Mouse (Mus musculus): ENCODE results near the gene Tmem106a. TPM values are rescaled to one million over a fixed set of nuclear protein-coding genes. Genes with fewer than 3 reads are reported as not detected.
A peak's percentile ranks its signal among the peaks of the same experiment; 100 is the strongest.
"Not testable (repeated sequence)": the region's sequence is repeated elsewhere in the genome, so short reads cannot be mapped to it uniquely, and the experiment has no call there.

Tmem106a gene
- total RNA-seq (2021) = 1 to 10 TPM; 3.6 to 4.7 TPM

DNA sequence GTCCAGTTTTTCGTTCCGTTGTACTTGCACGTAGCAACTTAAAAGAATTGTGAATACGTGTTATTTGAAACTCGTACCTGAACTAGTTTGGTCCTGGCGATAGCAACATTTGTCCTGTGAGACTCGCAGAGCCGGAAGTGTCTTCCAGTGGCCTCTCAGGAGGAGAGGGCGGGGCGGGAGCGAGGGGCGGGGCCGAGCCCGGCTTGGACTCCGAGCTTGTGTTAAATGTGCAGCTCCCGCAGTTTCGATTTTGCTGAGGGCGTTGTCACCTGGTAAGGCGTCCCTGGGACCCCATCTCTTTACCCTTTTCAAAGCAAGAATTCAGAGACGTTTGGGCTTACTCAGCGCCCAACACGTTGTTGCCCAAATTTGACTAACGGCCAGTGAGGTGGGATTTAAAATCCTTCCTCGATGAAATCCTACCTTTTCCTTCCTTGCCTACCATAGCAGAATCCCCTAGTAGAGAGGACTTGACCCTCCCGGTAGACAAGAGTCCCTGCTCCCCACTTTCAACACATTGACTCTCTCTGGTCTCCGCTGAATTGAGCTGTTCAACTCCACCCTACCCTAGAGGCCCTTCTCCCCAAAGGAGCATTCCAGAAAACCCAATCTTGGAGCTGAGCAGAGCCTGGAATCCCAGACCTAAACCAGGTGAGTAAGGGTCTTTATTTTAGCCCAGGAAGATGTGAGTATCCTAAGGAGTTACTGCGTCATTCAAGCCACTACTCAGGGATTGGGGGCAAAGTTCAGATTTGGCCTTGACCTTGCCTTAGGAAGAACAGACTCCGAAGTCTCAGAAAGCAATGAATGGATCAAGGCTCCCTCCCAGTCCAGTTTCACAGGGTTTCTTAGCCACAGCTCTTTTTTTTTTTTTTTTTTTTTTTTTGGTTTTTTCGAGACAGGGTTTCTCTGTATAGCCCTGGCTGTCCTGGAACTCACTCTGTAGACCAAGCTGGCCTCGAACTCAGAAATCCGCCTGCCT is at the start of gene Tmem106a:
Gene Tmem106a, plus strand, starts transcription at position 189 of the 982 bp plus-strand sequence.
- intact Hi-C loops (cut with DNase I) = no loop called here
- DNase-seq = peak; percentile 67 to 72

- DNase-seq = no peak
- intact Hi-C loops (cut with DNase I) = no loop called here
These were observed 38.5 kb upstream of the Tmem106a start for GRCm38 (mm10) chr11:101543533-101543932.

DNA sequence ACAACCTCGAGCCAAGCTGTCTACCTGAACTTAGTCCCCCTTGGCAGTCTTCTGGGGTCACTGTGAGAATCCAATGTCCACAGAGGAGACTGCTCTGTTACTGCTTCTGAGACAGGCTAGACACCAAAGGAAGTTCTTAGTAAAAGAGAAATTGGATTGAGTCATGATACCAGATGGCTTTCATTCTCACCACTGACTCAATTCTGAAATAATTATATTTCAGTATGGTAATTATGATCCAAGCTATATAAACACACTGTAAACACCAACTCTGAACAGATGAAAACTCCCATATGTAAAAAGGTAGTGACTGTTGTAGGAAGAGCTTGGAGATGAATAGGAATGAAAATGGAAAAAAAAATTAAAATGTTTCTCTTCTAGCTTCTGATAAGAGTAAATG is 37.9 kb upstream of the Tmem106a start:
- intact Hi-C loops (cut with DNase I) = no loop called here
- DNase-seq = no peak

GRCm38 (mm10) chr11:101548526-101548925 is 33.5 kb upstream of the Tmem106a start:
- intact Hi-C loops (cut with DNase I) = no loop called here
- DNase-seq = no peak

- intact Hi-C loops (cut with DNase I) = loop anchor here (5.0 kb wide), 1 partner anchor 85 kb away; the partner anchor contains the start of gene Vat1
- peak; percentile 86 to 89 for DNase-seq
These were observed 30.1 kb upstream of the Tmem106a start, which contains the start of the genes Brca1 and Nbr1 for GRCm38 (mm10) chr11:101551751-101552475. Gene Brca1, minus strand, starts transcription at chr11:101551955. Gene Nbr1, plus strand, starts transcription at chr11:101552149.

- peak; percentile 88 to 96 for DNase-seq
- intact Hi-C loops (cut with DNase I) = loop anchor here (5.0 kb wide), 1 partner anchor 85 kb away; the partner anchor contains the start of gene Vat1
These were observed 29.4 kb upstream of the Tmem106a start for GRCm38 (mm10) chr11:101552476-101553300.

- no peak for DNase-seq
- intact Hi-C loops (cut with DNase I) = loop anchor here (5.0 kb wide), 1 partner anchor 86 kb away; the partner anchor contains the start of gene Vat1
These were observed 28.6 kb upstream of the Tmem106a start for GRCm38 (mm10) chr11:101553354-101553930.

DNA sequence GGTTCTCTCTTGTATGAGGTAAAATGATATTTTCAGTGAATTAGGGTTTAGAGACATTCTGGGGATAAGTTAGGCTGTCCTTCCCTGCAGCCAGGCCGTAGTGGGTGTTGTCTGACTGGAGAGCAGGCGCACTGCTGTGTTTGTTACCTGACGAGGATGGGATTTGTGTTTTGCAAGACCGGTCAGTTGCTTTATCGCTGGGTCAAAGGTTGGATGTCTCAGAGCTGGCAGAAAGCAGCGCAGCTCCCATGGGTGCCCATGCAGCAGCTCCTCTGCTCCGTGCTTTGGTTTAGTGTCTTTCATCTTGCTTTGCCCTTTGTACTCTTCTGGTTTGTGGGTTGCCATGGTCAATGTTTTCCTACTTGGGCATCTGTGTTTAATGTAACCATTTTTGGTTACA is 25.5 kb upstream of the Tmem106a start:
- intact Hi-C loops (cut with DNase I) = no loop called here
- DNase-seq = no peak

DNA sequence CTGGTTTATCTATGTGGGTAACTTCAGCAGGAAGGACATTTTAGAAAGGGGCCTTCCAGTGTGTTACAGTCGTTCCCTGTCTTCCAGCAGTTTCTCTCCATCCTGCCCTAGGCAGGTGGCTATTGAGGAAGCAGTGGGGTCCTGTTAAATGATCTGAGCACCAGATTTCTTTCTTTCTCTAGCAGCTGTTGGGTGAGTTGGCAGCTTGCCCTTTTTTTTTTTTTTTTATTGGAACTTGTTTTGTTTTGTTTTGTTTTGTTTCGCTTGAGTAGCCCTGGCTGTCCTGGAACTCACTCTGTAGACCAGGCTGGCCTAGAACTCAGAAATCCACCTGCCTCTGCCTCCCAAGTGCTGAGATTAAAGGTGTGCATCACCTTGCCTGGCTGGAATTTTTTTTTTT is 25.1 kb upstream of the Tmem106a start:
- intact Hi-C loops (cut with DNase I) = no loop called here
- DNase-seq = no peak

DNA sequence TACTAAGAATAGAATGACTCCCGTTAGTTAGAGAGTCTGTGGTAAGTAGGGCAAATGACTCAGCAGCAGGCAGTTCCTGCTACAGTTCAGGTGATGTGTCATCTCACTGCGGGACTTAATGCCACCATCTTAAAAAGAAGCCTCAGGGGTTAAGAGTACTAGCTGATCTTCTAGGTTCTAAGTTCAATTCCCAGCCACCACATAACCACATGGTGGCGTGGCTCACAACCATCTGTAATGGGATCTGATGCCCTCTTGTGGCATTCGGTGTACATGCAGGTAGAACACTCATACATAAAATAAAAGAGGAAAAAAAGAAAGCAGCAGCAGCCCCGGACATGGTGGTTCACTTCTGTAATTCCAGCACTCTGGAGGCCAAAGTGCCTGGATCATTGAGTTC is 19.7 kb upstream of the Tmem106a start:
- intact Hi-C loops (cut with DNase I) = no loop called here
- peak; percentile 29 for DNase-seq

DNA sequence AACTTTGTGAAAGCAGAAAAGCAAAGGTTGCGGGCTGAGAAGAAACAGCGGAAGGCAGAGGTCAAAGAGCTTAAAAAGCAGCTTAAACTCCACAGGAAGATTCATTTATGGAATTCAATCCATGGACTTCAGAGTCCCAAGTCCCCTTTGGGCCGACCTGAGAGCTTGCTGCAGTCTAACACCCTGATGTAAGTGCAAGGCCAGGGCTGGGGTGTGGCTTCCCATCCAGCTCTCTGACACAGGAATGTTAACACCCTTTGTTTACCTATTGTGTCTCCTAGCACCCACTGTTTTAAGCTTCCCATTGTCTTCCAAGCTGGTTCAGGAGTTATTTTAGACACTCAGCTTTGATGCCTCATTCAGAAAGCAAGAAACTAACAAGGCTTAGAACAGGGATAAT is 13.6 kb upstream of the Tmem106a start:
- DNase-seq = no peak
- intact Hi-C loops (cut with DNase I) = no loop called here

- intact Hi-C loops (cut with DNase I) = no loop called here
- DNase-seq = no peak
These were observed 5.9 kb upstream of the Tmem106a start for GRCm38 (mm10) chr11:101576116-101576515.

DNA sequence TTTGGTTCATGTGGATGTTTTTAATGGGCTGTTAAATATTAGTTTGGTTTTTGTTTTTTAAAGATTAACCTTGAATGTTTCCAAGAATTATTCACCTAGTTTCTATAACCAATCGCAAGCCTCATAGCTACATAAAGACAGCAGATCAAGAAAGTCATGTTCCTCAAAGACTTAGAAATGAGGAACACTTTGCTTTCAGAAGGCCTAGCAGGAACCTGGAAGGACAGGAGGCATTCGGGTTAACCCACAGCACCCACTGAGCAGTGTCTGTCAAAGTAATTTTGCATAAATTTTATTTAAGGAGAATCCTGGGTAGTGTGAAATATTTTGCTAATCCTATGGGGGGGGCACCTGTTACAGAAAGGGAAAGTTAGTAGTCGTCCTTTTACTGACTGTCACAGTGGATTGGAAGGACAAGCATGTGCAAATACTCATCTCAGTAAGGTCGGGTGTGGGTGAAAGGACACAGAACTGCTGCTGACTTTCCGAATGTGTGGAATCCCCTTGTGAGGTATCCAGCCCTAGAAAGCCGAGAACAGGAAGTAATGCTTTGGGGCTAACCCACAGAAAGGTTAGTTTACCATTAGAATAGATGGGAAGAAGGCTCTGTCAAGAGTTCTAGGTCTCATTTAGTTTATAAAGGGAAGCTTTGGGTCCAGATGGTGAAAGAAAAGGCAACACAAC is 819 bp upstream of the Tmem106a start:
- intact Hi-C loops (cut with DNase I) = no loop called here
- DNase-seq = no peak

GRCm38 (mm10) chr11:101583205-101583604 is 1.2 kb downstream of the Tmem106a start:
- intact Hi-C loops (cut with DNase I) = no loop called here
- no peak for DNase-seq

DNA sequence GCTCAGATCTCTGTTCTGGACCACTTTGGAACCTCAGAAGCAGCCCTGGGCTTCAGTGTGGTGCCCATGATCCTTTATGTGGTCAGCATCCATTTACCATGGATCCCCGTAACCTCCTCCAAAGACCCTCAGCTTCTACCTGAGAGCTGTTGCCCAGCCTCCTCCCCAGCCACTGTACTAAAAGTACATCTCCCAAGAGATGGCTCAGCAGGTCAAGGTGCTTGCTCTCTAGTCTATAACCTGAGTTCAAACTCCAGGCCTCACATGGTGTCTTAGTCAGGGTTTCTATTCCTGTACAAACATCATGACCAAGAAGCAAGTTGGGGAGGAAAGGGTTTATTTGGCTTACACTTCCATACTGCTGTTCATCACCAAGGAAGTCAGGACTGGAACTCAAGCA is 3.0 kb downstream of the Tmem106a start:
- intact Hi-C loops (cut with DNase I); DNase-seq: not testable (repeated sequence)

- intact Hi-C loops (cut with DNase I) = no loop called here
These were observed 3.8 kb downstream of the Tmem106a start for GRCm38 (mm10) chr11:101585805-101586204.

DNA sequence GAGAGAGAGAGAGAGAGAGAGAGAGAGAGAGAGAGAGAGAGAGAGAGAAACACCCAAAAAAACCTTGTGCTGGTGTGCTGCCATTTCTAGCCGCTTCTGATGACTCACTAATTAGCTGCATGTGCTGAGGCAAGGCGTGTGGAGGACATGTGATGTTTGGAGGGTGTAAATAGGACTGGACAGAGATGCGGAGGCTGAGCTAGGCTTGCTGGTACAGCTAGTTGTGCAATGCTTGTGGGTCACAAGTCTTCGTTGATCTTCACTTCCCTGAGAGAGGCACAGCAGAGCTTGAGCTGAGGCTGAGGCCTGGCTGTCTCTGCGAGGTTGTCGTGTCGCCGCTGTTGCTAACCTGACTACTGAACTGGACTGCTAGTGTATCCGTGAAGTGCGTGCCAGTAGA is 5.6 kb downstream of the Tmem106a start:
- DNase-seq = no peak
- intact Hi-C loops (cut with DNase I) = no loop called here

More at GRCm38 (mm10) chr11:101585805-101586204, 3.8 kb downstream of the Tmem106a start:
- no peak for DNase-seq

GRCm38 (mm10) chr11:101588868-101589267 is 6.8 kb downstream of the Tmem106a start:
- no peak for DNase-seq
- intact Hi-C loops (cut with DNase I) = no loop called here

DNA sequence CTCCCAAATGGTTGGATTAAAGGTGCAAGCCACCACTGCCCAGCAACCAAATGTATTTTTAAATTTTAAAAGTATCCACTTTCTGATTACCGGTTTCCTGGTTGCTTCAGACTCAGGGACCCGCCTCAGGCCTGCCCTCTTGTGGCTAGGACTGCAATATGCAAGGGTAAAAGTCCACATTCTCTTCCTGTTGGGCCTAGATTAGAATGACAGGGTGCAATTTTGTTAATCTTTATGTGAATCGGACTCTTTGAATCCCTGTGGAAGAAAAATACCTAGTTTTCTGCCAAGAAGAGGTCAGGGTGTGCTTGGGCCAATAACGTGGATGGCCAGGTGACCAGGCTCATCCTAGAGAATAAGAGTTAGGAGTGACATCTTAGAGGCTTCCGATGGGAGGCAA is 7.4 kb downstream of the Tmem106a start:
- DNase-seq = peak; percentile 51 to 65
- intact Hi-C loops (cut with DNase I) = no loop called here
